Mouse (Mus musculus): ENCODE measurements around the gene Oas1g. TPM values are rescaled to one million over a fixed set of nuclear protein-coding genes. Genes with fewer than 3 reads are reported as not detected.

The Oas1g gene
- polyA plus RNA-seq, 1 experiment from 2014 or later, result 0.46 TPM

DNA sequence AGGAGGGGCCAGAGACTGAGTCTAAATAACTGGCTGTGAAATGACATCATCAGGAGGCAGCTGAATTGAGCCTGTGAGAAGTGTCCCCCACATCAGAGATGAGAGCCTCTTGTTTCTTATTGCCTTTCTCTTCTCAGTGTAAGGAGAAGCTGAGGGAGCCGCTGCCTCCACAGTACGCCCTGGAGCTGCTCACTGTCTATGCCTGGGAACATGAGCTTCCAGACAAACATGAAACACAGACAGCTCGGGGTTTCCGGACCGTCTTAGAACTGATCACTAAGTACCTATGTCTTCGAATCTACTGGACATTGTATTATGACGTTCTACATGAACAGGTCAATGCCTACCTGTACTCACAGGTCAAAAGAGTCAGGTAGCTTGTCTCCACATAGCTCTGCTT, 16.6 kb downstream of the Oas1g start:
- Histone ChIP-seq H3K36me3 (ENCODE audit: insufficient read depth, low read length) (no peaks in the 10 kb centered on the region), H3K27ac (ENCODE audit: low read length) (no peak overlapping the region), H3K27me3 (ENCODE audit: insufficient read depth, low read length) (no peaks in the 10 kb centered on the region), H3K9ac (replicated peaks; ENCODE audit: low read length) (no peak overlapping the region), H3K4me3 (ENCODE audit: low read length) (no peak overlapping the region), H3K4me2 (replicated peaks; ENCODE audit: low read depth, low read length) (no peak overlapping the region), H3K9me3 (ENCODE audit: low read length) (no peaks in the 10 kb centered on the region), H3K4me1 (ENCODE audit: insufficient read depth, low read length) (no peaks in the 10 kb centered on the region)
- 31% methylated on average over 7 of the region's 7 CpGs for WGBS
- peak; percentile 61; the same call in 1 of the 2 replicates for ATAC-seq (ENCODE audit: low FRiP score, low TSS enrichment)

DNA sequence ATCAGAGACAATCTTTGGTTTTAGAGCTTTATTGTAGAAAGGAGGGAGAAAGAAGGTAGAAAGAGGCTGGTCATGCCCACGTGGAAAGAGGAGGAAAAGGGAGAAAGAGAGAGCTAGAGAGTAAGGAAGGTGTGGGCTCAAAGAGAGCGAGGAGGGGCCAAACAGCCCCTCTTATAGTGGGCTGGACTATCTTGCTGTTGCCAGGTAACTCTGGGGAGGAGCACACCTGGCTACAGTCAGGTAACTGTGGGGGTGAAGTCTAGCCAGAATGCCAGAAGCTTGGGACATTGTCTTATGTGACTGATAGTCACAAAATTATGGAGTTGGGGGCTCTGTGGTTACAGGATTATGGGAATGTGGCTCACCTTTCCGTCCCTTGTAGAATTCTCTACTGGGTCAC, 17.3 kb downstream of the Oas1g start:
- H3K27ac ChIP-seq (ENCODE audit: low read length), result no peak overlapping the region
- no peaks in the 10 kb centered on the region for H3K27me3 ChIP-seq (ENCODE audit: insufficient read depth, low read length)
- no peaks in the 10 kb centered on the region for H3K36me3 ChIP-seq (ENCODE audit: insufficient read depth, low read length)
- H3K4me3 ChIP-seq (ENCODE audit: low read length), result no peak overlapping the region
- 45% methylated on average over 3 of the region's 3 CpGs for WGBS
- H3K9ac ChIP-seq (replicated peaks; ENCODE audit: low read length), result no peak overlapping the region
- no peak overlapping the region for H3K4me2 ChIP-seq (replicated peaks; ENCODE audit: low read depth, low read length)
- no peak for ATAC-seq (ENCODE audit: low FRiP score, low TSS enrichment)
- H3K4me1 ChIP-seq (ENCODE audit: insufficient read depth, low read length), result no peaks in the 10 kb centered on the region
- H3K9me3 ChIP-seq (ENCODE audit: low read length), result no peaks in the 10 kb centered on the region

DNA sequence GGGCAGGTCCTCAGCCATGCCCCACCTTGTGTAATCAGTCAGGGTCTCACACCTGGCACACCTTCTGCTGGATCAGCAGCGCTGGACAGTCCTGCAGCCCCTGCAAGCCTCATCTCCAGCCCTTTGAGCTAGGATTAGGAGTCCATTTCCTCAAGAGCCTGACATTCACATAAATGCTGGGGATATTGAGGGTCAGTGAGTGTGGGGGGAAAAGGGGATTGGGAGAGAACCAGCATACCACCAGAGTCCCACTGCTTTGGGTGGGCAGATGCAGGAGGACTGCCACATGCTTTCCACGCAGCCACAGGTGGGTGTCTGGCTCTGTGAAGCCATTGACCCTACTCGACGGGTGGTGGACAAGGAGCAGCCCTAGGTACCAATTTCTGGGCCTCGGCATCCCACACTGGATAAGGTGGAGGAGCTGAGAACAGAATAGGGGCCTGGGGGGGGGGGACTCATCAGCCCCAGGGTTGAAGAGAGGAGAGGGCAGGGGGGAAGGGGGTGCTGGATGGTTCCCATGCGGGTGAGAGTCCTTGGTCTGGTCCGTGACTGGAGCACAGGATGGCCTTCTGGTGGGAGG, 17.9 kb downstream of the Oas1g start:
- Histone ChIP-seq H3K27me3 (ENCODE audit: insufficient read depth, low read length) (no peaks in the 10 kb centered on the region), H3K27ac (ENCODE audit: low read length) (no peak overlapping the region), H3K4me1 (ENCODE audit: insufficient read depth, low read length) (no peaks in the 10 kb centered on the region), H3K4me3 (ENCODE audit: low read length) (no peak overlapping the region), H3K4me2 (replicated peaks; ENCODE audit: low read depth, low read length) (no peak overlapping the region), H3K36me3 (ENCODE audit: insufficient read depth, low read length) (no peaks in the 10 kb centered on the region), H3K9ac (replicated peaks; ENCODE audit: low read length) (no peak overlapping the region), H3K9me3 (ENCODE audit: low read length) (no peaks in the 10 kb centered on the region)
- 83% methylated on average over 7 of the region's 7 CpGs for WGBS
- ATAC-seq (ENCODE audit: low FRiP score, low TSS enrichment), result no peak

DNA sequence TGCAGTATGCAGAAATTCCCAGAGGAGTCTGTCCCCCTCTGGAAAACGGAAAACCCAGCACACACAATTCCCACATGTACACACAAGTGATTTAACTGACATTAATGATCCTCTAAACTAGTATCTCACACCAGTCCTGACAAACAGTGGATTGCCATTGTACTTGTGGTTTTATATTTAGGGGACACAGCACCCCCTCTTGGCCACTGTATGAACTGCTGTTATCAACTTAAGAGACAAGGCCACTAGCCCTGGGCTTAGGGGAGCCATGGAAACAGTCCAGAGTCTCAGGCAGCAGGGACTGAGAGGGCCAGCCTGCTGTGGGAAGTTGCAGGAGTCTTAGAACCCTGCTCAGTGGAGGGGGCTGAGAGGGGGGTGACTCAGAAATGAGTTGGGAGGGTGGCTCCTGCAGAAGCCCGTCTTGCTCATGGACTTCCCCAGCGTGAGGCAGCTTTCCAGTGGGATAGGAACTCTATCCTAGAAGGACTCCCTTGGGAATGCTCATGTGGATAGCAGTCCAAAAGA, 22.0 kb downstream of the Oas1g start:
- Histone ChIP-seq H3K4me3 (ENCODE audit: low read length) (no peak overlapping the region), H3K4me2 (replicated peaks; ENCODE audit: low read depth, low read length) (no peak overlapping the region), H3K27me3 (ENCODE audit: insufficient read depth, low read length) (no peaks in the 10 kb centered on the region), H3K27ac (ENCODE audit: low read length) (no peak overlapping the region), H3K4me1 (ENCODE audit: insufficient read depth, low read length) (no peaks in the 10 kb centered on the region), H3K9ac (replicated peaks; ENCODE audit: low read length) (no peak overlapping the region), H3K36me3 (ENCODE audit: insufficient read depth, low read length) (no peaks in the 10 kb centered on the region), H3K9me3 (ENCODE audit: low read length) (no peaks in the 10 kb centered on the region)
- 61% methylated on average over 3 of the region's 3 CpGs for WGBS
- ATAC-seq (ENCODE audit: low FRiP score, low TSS enrichment), result no peak

DNA sequence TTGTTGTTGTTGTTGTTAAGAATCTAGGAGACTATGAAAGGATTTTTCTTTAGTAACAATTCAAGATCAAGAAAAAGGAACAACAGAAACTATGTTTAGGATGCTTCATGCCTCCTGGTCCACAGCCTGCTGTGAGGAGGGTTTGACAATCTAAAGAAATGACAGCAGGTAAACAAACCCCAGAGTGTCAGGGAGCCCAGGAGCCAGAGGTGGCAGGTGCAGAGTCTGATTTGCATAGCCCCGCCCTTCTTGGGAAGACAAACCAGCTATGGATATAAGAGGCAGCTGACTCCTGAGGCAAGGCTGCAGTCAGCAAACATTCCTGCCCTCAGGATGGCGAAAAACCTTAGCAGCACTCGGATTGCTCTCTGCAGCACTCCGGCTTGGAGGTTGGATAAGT, 26.3 kb downstream of the Oas1g start, which contains the start of gene Oas1h:
Gene Oas1h, plus strand, starts transcription at position 301 of the 400 bp plus-strand sequence.
- Histone ChIP-seq H3K9ac (replicated peaks; ENCODE audit: low read length) (no peak within 1 kb of the TSS), H3K4me1 (ENCODE audit: insufficient read depth, low read length) (no peaks in the 10 kb centered on the region), H3K9me3 (ENCODE audit: low read length) (no peaks in the 10 kb centered on the region), H3K27me3 (ENCODE audit: insufficient read depth, low read length) (no peaks in the 10 kb centered on the region), H3K4me3 (ENCODE audit: low read length) (no peak within 1 kb of the TSS), H3K4me2 (replicated peaks; ENCODE audit: low read depth, low read length) (no peak within 1 kb of the TSS), H3K27ac (ENCODE audit: low read length) (no peak within 1 kb of the TSS), H3K36me3 (ENCODE audit: insufficient read depth, low read length) (no peaks in the 10 kb centered on the region)
- 51% methylated on average over 4 of the region's 4 CpGs for WGBS
- no peak for ATAC-seq (ENCODE audit: low FRiP score, low TSS enrichment)

DNA sequence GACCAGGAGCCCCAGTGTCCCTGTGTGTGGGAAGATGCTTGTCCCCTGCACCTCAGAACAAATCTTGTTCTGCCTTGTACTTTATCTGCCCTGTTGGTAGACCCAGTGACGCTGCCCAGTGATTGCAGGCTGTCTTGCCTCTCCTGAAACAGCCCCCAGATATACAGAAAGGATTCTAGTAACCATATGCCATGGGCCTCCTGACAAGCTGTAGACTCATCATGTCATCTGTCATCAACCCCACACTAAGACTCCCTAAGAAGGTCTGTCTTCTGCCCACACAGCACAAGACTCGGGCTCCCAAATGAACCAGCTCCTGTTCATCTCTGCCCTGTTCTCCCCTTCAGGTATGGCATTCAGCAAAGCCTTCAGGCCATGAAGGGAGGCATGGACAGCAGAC, 28.2 kb downstream of the Oas1g start:
- Histone ChIP-seq H3K4me1 (ENCODE audit: insufficient read depth, low read length) (no peaks in the 10 kb centered on the region), H3K4me2 (replicated peaks; ENCODE audit: low read depth, low read length) (no peak overlapping the region), H3K9me3 (ENCODE audit: low read length) (peaks cover 4% of the 10 kb centered on the region), H3K27me3 (ENCODE audit: insufficient read depth, low read length) (no peaks in the 10 kb centered on the region), H3K36me3 (ENCODE audit: insufficient read depth, low read length) (no peaks in the 10 kb centered on the region), H3K9ac (replicated peaks; ENCODE audit: low read length) (no peak overlapping the region), H3K27ac (ENCODE audit: low read length) (no peak overlapping the region), H3K4me3 (ENCODE audit: low read length) (no peak overlapping the region)
- 85% methylated on average over 2 of the region's 2 CpGs for WGBS
- ATAC-seq (ENCODE audit: low FRiP score, low TSS enrichment), result no peak

DNA sequence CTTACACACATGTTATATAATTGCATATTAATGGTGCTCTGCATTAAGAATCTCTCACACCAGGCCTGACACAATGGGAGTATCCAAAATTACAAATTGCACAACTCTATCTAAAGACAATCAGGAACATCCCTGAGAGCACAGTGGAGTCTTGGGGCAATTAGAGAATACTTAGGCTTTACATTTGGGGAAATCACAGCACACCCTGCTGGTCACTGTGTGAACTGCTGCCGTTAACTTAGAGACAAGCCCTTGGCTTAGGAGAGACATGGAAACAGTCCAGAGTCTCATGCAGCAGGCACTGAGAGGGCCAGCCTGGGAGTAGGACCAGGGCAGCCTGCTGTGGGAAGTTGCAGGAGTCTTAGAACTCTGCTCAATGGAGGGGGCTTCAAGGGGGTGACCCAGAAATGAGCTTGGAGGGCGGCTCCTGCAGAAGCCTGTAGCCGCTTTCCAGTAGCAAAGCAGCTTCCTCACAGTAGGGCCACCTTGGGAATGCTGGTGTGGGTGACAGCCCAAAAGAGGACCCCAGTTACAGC, 37.7 kb downstream of the Oas1g start:
- 59% methylated on average over 3 of the region's 3 CpGs for WGBS
- H3K4me1 ChIP-seq (ENCODE audit: insufficient read depth, low read length), result no peaks in the 10 kb centered on the region

DNA sequence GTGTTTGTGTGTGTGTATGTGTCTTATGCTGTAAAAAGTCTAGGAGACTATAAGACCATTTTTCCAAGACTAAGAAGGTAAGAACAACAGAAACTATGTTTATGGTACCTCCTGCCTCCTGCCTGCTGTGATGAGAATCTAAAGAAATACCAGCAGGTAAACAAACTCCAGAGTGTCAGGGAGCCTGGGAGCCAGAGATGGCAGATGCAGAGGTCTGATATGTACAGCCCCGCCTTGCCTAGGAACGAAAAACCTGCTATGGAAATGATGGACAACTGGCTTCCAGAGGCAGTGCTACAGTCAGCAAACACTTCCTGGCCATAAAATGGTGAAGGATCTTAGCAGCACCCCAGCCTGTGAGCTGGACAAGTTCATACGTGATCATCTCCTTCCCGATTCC, 40.3 kb downstream of the Oas1g start, which contains the start of gene Oas1f:
Gene Oas1f, plus strand, starts transcription at position 301 of the 400 bp plus-strand sequence.
- H3K4me1 ChIP-seq (ENCODE audit: insufficient read depth, low read length), result no peaks in the 10 kb centered on the region
- H3K27ac ChIP-seq (ENCODE audit: low read length), result no peak within 1 kb of the TSS
- H3K4me3 ChIP-seq (ENCODE audit: low read length), result no peak within 1 kb of the TSS
- H3K4me2 ChIP-seq (replicated peaks; ENCODE audit: low read depth, low read length), result no peak within 1 kb of the TSS
- no peak for ATAC-seq (ENCODE audit: low FRiP score, low TSS enrichment)
- no peaks in the 10 kb centered on the region for H3K27me3 ChIP-seq (ENCODE audit: insufficient read depth, low read length)
- no peak within 1 kb of the TSS for H3K9ac ChIP-seq (replicated peaks; ENCODE audit: low read length)
- no peaks in the 10 kb centered on the region for H3K9me3 ChIP-seq (ENCODE audit: low read length)
- 68% methylated on average over 4 of the region's 4 CpGs for WGBS
- H3K36me3 ChIP-seq (ENCODE audit: insufficient read depth, low read length), result no peaks in the 10 kb centered on the region

More for the DNA sequence above, 37.7 kb downstream of the Oas1g start:
- Histone ChIP-seq H3K27ac (ENCODE audit: low read length) (no peak overlapping the region), H3K4me3 (ENCODE audit: low read length) (no peak overlapping the region), H3K36me3 (ENCODE audit: insufficient read depth, low read length) (no peaks in the 10 kb centered on the region), H3K4me2 (replicated peaks; ENCODE audit: low read depth, low read length) (no peak overlapping the region), H3K9ac (replicated peaks; ENCODE audit: low read length) (no peak overlapping the region), H3K27me3 (ENCODE audit: insufficient read depth, low read length) (no peaks in the 10 kb centered on the region), H3K9me3 (ENCODE audit: low read length) (peaks cover 10% of the 10 kb centered on the region)
- no peak for ATAC-seq (ENCODE audit: low FRiP score, low TSS enrichment)

DNA sequence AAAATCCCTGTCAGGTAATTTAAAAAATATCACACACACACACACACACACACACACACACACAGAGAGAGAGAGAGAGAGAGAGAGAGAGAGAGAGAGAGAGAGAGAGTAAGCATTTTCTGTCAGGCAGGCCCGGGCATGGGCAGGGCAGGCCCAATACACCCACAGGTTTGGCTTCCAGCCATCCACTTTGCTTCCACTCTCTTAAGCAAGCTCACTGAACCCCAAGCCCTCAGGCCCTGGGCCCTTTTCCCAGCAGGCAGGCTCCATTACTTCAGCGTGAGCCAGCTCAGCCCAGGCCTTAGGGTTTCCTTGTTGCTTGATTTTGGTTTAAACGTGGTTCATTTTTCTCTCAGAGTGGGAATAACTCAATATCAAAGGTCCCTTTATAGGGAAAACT, 42.7 kb downstream of the Oas1g start:
- Histone ChIP-seq H3K36me3 (ENCODE audit: insufficient read depth, low read length) (no peaks in the 10 kb centered on the region), H3K4me3 (ENCODE audit: low read length) (no peak overlapping the region), H3K27ac (ENCODE audit: low read length) (no peak overlapping the region), H3K9ac (replicated peaks; ENCODE audit: low read length) (no peak overlapping the region), H3K4me2 (replicated peaks; ENCODE audit: low read depth, low read length) (no peak overlapping the region), H3K27me3 (ENCODE audit: insufficient read depth, low read length) (no peaks in the 10 kb centered on the region), H3K9me3 (ENCODE audit: low read length) (no peaks in the 10 kb centered on the region), H3K4me1 (ENCODE audit: insufficient read depth, low read length) (no peaks in the 10 kb centered on the region)
- ATAC-seq (ENCODE audit: low FRiP score, low TSS enrichment), result no peak
- 69% methylated on average over 3 of the region's 3 CpGs for WGBS

Measured in kidney, embryonic 16.5 days (tissue).